Mouse (Mus musculus) Muller cell, postnatal 12 days (primary cell): ENCODE measurements at regions not wholly inside any gene's neighbourhood (a gene's known extent, or its start where the extent isn't known, plus 50 kb on each side); places are given as distances from the start of the nearest gene placed in this dataset.
A peak's percentile ranks its signal among the peaks of the same experiment; 100 is the strongest.

Source experiments
- DNase-seq: peaks from one replicate; pipeline ENCODE4 v3.0.0-alpha.2; 2015; ENCODE audit errors: inconsistent ontology term

DNA sequence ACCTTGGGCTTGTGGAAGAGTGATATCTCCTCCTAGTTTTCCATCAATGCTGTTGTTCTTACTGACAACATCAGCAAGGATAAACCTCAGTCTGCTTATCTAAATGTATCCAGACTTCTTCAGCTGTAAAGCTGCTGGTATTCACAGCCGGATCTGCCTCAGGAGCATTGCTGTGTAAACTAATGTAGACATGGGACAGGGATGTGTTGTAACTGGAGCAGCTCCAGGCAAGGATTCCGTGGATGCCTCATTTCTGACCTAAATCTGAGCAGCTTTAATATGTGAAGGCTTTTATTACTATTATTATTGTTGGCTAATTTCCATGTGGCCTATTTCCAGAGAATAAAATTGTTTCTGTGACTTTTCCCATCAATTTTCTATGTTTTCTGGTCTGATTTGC, 451.0 kb downstream of the Tpm3-rs7 start:
- DNase-seq: peak; percentile 30
